Mouse (Mus musculus) limb, embryonic 11.5 days (tissue): ENCODE results near the gene Gm3002. TPM values are rescaled to one million over a fixed set of nuclear protein-coding genes. Genes with fewer than 3 reads are reported as not detected.
"Not testable (repeated sequence)": the region's sequence is repeated elsewhere in the genome, so short reads cannot be mapped to it uniquely, and the experiment has no call there.

Experiments
- ATAC-seq: fragments of 200-750 bp; cut with Nextera tagmentation; 2 replicates; pipeline ENCODE4 v1.8.0; 2017; ENCODE audit warnings: low read depth; ENCODE audit not compliant: insufficient number of reproducible peaks, low FRiP score, low TSS enrichment
- DNase-seq: peaks from one replicate; pipeline ENCODE4 v3.0.0-alpha.2; 2015; ENCODE audit warnings: low spot score
- H3K27ac ChIP-seq: fragments of 300-500 bp; sonication (generic); replicated peaks from 2 replicates; pipeline ENCODE4 v1.5.1; 2014; ENCODE audit warnings: low read depth, mild to moderate bottlenecking, low read length
- H3K27me3 ChIP-seq: fragments of 300-500 bp; sonication (generic); 2 replicates; pipeline ENCODE4 v1.6.1; 2014; ENCODE audit warnings: mild to moderate bottlenecking, low read length, mixed read lengths; ENCODE audit not compliant: control insufficient read depth, insufficient read depth
- H3K36me3 ChIP-seq: fragments of 300-500 bp; sonication (generic); 2 replicates; pipeline ENCODE4 v1.6.1; 2014; ENCODE audit warnings: mild to moderate bottlenecking, low read length, moderate library complexity, mixed read lengths; ENCODE audit not compliant: control insufficient read depth, insufficient read depth
- H3K4me1 ChIP-seq: fragments of 300-500 bp; sonication (generic); 2 replicates; pipeline ENCODE4 v1.6.1; 2014; ENCODE audit warnings: low read length, mixed read lengths; ENCODE audit not compliant: control insufficient read depth, insufficient read depth
- H3K4me2 ChIP-seq: fragments of 300-500 bp; sonication (generic); 2 replicates; pipeline ENCODE4 v1.6.1; 2014; ENCODE audit warnings: low read depth, mild to moderate bottlenecking, moderate library complexity; ENCODE audit not compliant: severe bottlenecking
- H3K4me3 ChIP-seq: fragments of 300-500 bp; sonication (generic); 2 replicates; pipeline ENCODE4 v1.5.1; 2014; ENCODE audit warnings: low read depth, low read length
- H3K9ac ChIP-seq: fragments of 300-500 bp; sonication (generic); 2 replicates; pipeline ENCODE4 v1.6.1; 2014; ENCODE audit warnings: mild to moderate bottlenecking, low read length
- H3K9me3 ChIP-seq: fragments of 300-500 bp; sonication (generic); 2 replicates; pipeline ENCODE4 v1.6.1; 2016; ENCODE audit warnings: low read length; ENCODE audit not compliant: control insufficient read depth
- WGBS: fragments of 180-500 bp; shearing (Covaris S2); extraction: QIAGEN DNeasy Blood & Tissue Kit; methylation state at CpG from one replicate; pipeline ENCODE4 v1.1.7; 2014; 5-methylcytosine and 5-hydroxymethylcytosine counted together
- polyA plus RNA-seq: library from polyadenylated mRNA; unstranded; fragments of >200 nt; fragmentation: Nextera tagmentation; extraction: Ambion mirVana; gene quantifications from 2 replicates; pipeline ENCODE4 v1.2.1, GENCODE M21; 2014

The Gm3002 gene
- 0.29 and 0.44 TPM in 2 replicates for polyA plus RNA-seq

GRCm38 (mm10) chr14:3809774-3810173, at the start of gene Gm3002:
Gm3002 (plus strand) TSS chr14:3810074.
- H3K27ac ChIP-seq, H3K4me2 ChIP-seq, H3K36me3 ChIP-seq, H3K27me3 ChIP-seq, H3K4me3 ChIP-seq, H3K4me1 ChIP-seq, ATAC-seq, H3K9me3 ChIP-seq, H3K9ac ChIP-seq, DNase-seq: not testable (repeated sequence)
- WGBS = no CpG with 5 or more reads among the region's 31 CpGs

GRCm38 (mm10) chr14:3845945-3846344, 36.1 kb downstream of the Gm3002 start, which contains the start of gene Gm3033:
Gm3033 (plus strand) TSS chr14:3846245.
- not testable (repeated sequence) for H3K4me1 ChIP-seq, H3K36me3 ChIP-seq, H3K27me3 ChIP-seq, H3K4me2 ChIP-seq, ATAC-seq, H3K9me3 ChIP-seq, H3K9ac ChIP-seq, DNase-seq, H3K27ac ChIP-seq, H3K4me3 ChIP-seq
- WGBS = no CpG with 5 or more reads among the region's 2 CpGs

DNA sequence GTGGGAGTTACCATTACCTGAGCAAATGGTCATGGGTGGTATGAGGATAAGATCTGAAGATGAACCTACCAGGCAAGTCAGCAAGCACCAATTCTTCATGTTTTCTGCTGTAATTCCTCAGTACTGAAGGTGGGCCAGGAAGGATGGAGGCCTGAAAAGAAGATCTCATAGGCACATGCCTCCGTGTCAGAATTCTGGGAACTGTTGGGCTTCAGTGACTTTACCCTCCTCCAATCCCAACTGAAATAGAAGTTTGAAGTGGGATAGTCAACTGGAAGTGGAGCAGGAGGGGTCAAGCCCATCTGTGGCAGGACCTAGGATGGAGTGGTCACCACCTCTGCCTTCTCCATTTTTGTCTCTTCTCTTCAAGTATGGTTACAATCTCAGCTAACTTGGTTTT, 74.0 kb downstream of the Gm3002 start, which contains the start of gene Gm2916:
Gene Gm2916, plus strand, starts transcription at position 301 of the 400 bp plus-strand sequence.
- H3K4me3 ChIP-seq, H3K27me3 ChIP-seq, H3K4me2 ChIP-seq, H3K9me3 ChIP-seq, H3K4me1 ChIP-seq, H3K36me3 ChIP-seq, H3K27ac ChIP-seq, DNase-seq, H3K9ac ChIP-seq, ATAC-seq: not testable (repeated sequence)
- WGBS = no CpG with 5 or more reads among the region's 1 CpGs

DNA sequence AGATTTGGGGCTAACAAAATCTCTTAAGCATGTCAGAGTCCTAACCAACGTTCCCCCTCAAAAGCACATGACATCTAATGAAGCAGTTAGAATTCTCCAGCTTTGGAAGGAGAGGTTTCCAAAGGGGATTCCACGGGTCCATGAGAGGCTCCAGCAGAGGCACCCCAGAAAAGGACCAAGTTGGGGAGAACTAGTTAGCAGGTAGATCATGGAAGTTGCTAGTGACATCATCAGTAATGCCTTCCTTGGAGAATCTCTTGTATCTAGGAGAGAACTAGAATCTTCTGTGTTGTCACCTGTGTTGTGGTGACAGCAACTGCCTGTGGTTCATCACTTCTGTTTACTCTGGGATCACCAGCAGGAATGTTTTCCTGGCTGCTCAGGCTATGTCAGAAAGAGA, 121.6 kb downstream of the Gm3002 start, which contains the start of gene Gm3029:
Gene Gm3029, plus strand, starts transcription at position 301 of the 400 bp plus-strand sequence.
- DNase-seq, H3K27me3 ChIP-seq, H3K9ac ChIP-seq, H3K36me3 ChIP-seq, H3K4me1 ChIP-seq, H3K4me3 ChIP-seq, H3K4me2 ChIP-seq, H3K9me3 ChIP-seq, H3K27ac ChIP-seq, ATAC-seq: not testable (repeated sequence)
- no CpG with 5 or more reads among the region's 2 CpGs for WGBS

- WGBS = no CpG with 5 or more reads among the region's 2 CpGs
- not testable (repeated sequence) for ATAC-seq, H3K36me3 ChIP-seq, H3K27me3 ChIP-seq, H3K9ac ChIP-seq, H3K27ac ChIP-seq, DNase-seq, H3K9me3 ChIP-seq, H3K4me1 ChIP-seq, H3K4me3 ChIP-seq, H3K4me2 ChIP-seq
Measured at GRCm38 (mm10) chr14:3963247-3963646, 153.4 kb downstream of the Gm3002 start, which contains the start of gene Gm3095. Gm3095 (plus strand) TSS chr14:3963547.

- 100% methylated on average over 1 of the region's 3 CpGs for WGBS
Measured at GRCm38 (mm10) chr14:3998094-3998493, 188.2 kb downstream of the Gm3002 start, which contains the start of gene Gm3099. Gm3099 (plus strand) TSS chr14:3998394.

More at GRCm38 (mm10) chr14:3998094-3998493, 188.2 kb downstream of the Gm3002 start, which contains the start of gene Gm3099:
- not testable (repeated sequence) for H3K27ac ChIP-seq, H3K27me3 ChIP-seq, H3K9ac ChIP-seq, H3K36me3 ChIP-seq, H3K9me3 ChIP-seq, H3K4me1 ChIP-seq, DNase-seq, H3K4me2 ChIP-seq, ATAC-seq, H3K4me3 ChIP-seq

Other genes starting within 250 kb of the Gm3002 start
- gene Gm3012, start 175.6 kb upstream of the Gm3002 start, polyA plus RNA-seq = not detected in 2 replicates
- 0.93 and 1.2 TPM in 2 replicates for gene Gm3020, start 158.0 kb upstream of the Gm3002 start, polyA plus RNA-seq
- gene Gm3043, start 121.3 kb upstream of the Gm3002 start, polyA plus RNA-seq = not detected in 2 replicates
- gene Gm3033, start 36.2 kb downstream of the Gm3002 start, polyA plus RNA-seq = not detected in 2 replicates
- gene Gm2916, start 74.1 kb downstream of the Gm3002 start, polyA plus RNA-seq = 0.08 and 0.27 TPM in 2 replicates
- not detected in 2 replicates for gene Gm3029, start 121.7 kb downstream of the Gm3002 start, polyA plus RNA-seq
- gene Gm3095, start 153.5 kb downstream of the Gm3002 start, polyA plus RNA-seq = not detected in 2 replicates
- gene Gm3099, start 188.3 kb downstream of the Gm3002 start, polyA plus RNA-seq = not detected in 2 replicates
- 0.14 and 0.57 TPM in 2 replicates for gene Gm5796, start 213.9 kb downstream of the Gm3002 start, polyA plus RNA-seq